Mouse (Mus musculus): ENCODE data around the gene Chrna7. TPM values are rescaled to one million over a fixed set of nuclear protein-coding genes. Genes with fewer than 3 reads are reported as not detected.

The Chrna7 gene
- polyA plus RNA-seq, 1 experiment: 8.0 TPM

- H3K27me3 ChIP-seq (ENCODE audit: control insufficient read depth, insufficient read depth, low read length): no peaks in the 10 kb centered on the region
- peak; percentile 18 to 42 for DNase-seq
- TF ChIP-seq POLR2A (IDR thresholded peaks at IDR 0.05; ENCODE audit: borderline replicate concordance, insufficient read depth, low read length) (no peak), CTCF (IDR thresholded peaks at IDR 0.05; ENCODE audit: borderline replicate concordance, insufficient read depth, low read depth, low read length) (peak; percentile 17; the same call in 1 of the 2 replicates)
- H3K4me3 ChIP-seq (replicated peaks; ENCODE audit: insufficient read depth, low read depth, low read length): no peak overlapping the region
- H3K27ac ChIP-seq (ENCODE audit: insufficient read depth, low read length): no peak overlapping the region
- peaks cover 2% of the 10 kb centered on the region; the same call in 1 of the 2 replicates for H3K4me1 ChIP-seq (ENCODE audit: control insufficient read depth, insufficient read depth, low read length)
- WGBS: 17% methylated on average over 5 of the region's 5 CpGs
Observed at GRCm38 (mm10) chr7:63148321-63148720, 64.0 kb downstream of the Chrna7 start.

- no peak overlapping the region for H3K4me3 ChIP-seq (replicated peaks; ENCODE audit: insufficient read depth, low read depth, low read length)
- H3K27me3 ChIP-seq (ENCODE audit: control insufficient read depth, insufficient read depth, low read length): no peaks in the 10 kb centered on the region
- no peak overlapping the region for H3K27ac ChIP-seq (ENCODE audit: insufficient read depth, low read length)
- no peak for DNase-seq
- H3K4me1 ChIP-seq (ENCODE audit: control insufficient read depth, insufficient read depth, low read length): no peaks in the 10 kb centered on the region
- WGBS: 85% methylated on average over 2 of the region's 2 CpGs
- TF ChIP-seq POLR2A (IDR thresholded peaks at IDR 0.05; ENCODE audit: borderline replicate concordance, insufficient read depth, low read length) (no peak), CTCF (IDR thresholded peaks at IDR 0.05; ENCODE audit: borderline replicate concordance, insufficient read depth, low read depth, low read length) (no peak)
Observed at GRCm38 (mm10) chr7:63122547-63122946, 89.8 kb downstream of the Chrna7 start.

GRCm38 (mm10) chr7:63113671-63114070 is 98.7 kb downstream of the Chrna7 start:
- TF ChIP-seq CTCF (IDR thresholded peaks at IDR 0.05; ENCODE audit: borderline replicate concordance, insufficient read depth, low read depth, low read length) (no peak), POLR2A (IDR thresholded peaks at IDR 0.05; ENCODE audit: borderline replicate concordance, insufficient read depth, low read length) (no peak)
- WGBS: 25% methylated on average over 2 of the region's 2 CpGs
- no peaks in the 10 kb centered on the region for H3K27me3 ChIP-seq (ENCODE audit: control insufficient read depth, insufficient read depth, low read length)
- no peak for DNase-seq
- H3K4me3 ChIP-seq (replicated peaks; ENCODE audit: insufficient read depth, low read depth, low read length): no peak overlapping the region
- no peaks in the 10 kb centered on the region for H3K4me1 ChIP-seq (ENCODE audit: control insufficient read depth, insufficient read depth, low read length)
- no peak overlapping the region for H3K27ac ChIP-seq (ENCODE audit: insufficient read depth, low read length)

GRCm38 (mm10) chr7:63113252-63113651 is 99.1 kb downstream of the Chrna7 start:
- no peaks in the 10 kb centered on the region for H3K4me1 ChIP-seq (ENCODE audit: control insufficient read depth, insufficient read depth, low read length)
- no peak overlapping the region for H3K27ac ChIP-seq (ENCODE audit: insufficient read depth, low read length)
- DNase-seq: no peak
- no peak overlapping the region for H3K4me3 ChIP-seq (replicated peaks; ENCODE audit: insufficient read depth, low read depth, low read length)
- 90% methylated on average over 2 of the region's 2 CpGs for WGBS
- no peaks in the 10 kb centered on the region for H3K27me3 ChIP-seq (ENCODE audit: control insufficient read depth, insufficient read depth, low read length)
- TF ChIP-seq POLR2A (IDR thresholded peaks at IDR 0.05; ENCODE audit: borderline replicate concordance, insufficient read depth, low read length) (no peak), CTCF (IDR thresholded peaks at IDR 0.05; ENCODE audit: borderline replicate concordance, insufficient read depth, low read depth, low read length) (no peak)

- no peaks in the 10 kb centered on the region for H3K27me3 ChIP-seq (ENCODE audit: control insufficient read depth, insufficient read depth, low read length)
- TF ChIP-seq POLR2A (IDR thresholded peaks at IDR 0.05; ENCODE audit: borderline replicate concordance, insufficient read depth, low read length) (no peak), CTCF (IDR thresholded peaks at IDR 0.05; ENCODE audit: borderline replicate concordance, insufficient read depth, low read depth, low read length) (no peak)
- WGBS: 94% methylated on average over 4 of the region's 4 CpGs
- H3K4me3 ChIP-seq (replicated peaks; ENCODE audit: insufficient read depth, low read depth, low read length): no peak overlapping the region
- no peaks in the 10 kb centered on the region for H3K4me1 ChIP-seq (ENCODE audit: control insufficient read depth, insufficient read depth, low read length)
- DNase-seq: no peak
- no peak overlapping the region for H3K27ac ChIP-seq (ENCODE audit: insufficient read depth, low read length)
Observed at GRCm38 (mm10) chr7:63109348-63109747, 103.0 kb downstream of the Chrna7 start.

- 92% methylated on average over 4 of the region's 4 CpGs for WGBS
- DNase-seq: no peak
- TF ChIP-seq CTCF (IDR thresholded peaks at IDR 0.05; ENCODE audit: borderline replicate concordance, insufficient read depth, low read depth, low read length) (no peak), POLR2A (IDR thresholded peaks at IDR 0.05; ENCODE audit: borderline replicate concordance, insufficient read depth, low read length) (no peak)
Observed at GRCm38 (mm10) chr7:63085954-63086353, 126.4 kb downstream of the Chrna7 start.

GRCm38 (mm10) chr7:63084351-63085003 is 127.9 kb downstream of the Chrna7 start:
- TF ChIP-seq POLR2A (IDR thresholded peaks at IDR 0.05; ENCODE audit: borderline replicate concordance, insufficient read depth, low read length): no peak
- TF ChIP-seq CTCF (IDR thresholded peaks at IDR 0.05; ENCODE audit: borderline replicate concordance, insufficient read depth, low read depth, low read length): no peak
- no peak for DNase-seq
- 0% methylated on average over 1 of the region's 1 CpGs for WGBS
- H3K4me1 ChIP-seq (ENCODE audit: control insufficient read depth, insufficient read depth, low read length): no peaks in the 10 kb centered on the region
- H3K27ac ChIP-seq (ENCODE audit: insufficient read depth, low read length): no peak overlapping the region
- no peak overlapping the region for H3K4me3 ChIP-seq (replicated peaks; ENCODE audit: insufficient read depth, low read depth, low read length)
- H3K27me3 ChIP-seq (ENCODE audit: control insufficient read depth, insufficient read depth, low read length): no peaks in the 10 kb centered on the region

More at GRCm38 (mm10) chr7:63085954-63086353, 126.4 kb downstream of the Chrna7 start:
- Histone ChIP-seq H3K27me3 (ENCODE audit: control insufficient read depth, insufficient read depth, low read length) (no peaks in the 10 kb centered on the region), H3K27ac (ENCODE audit: insufficient read depth, low read length) (no peak overlapping the region), H3K4me3 (replicated peaks; ENCODE audit: insufficient read depth, low read depth, low read length) (no peak overlapping the region), H3K4me1 (ENCODE audit: control insufficient read depth, insufficient read depth, low read length) (no peaks in the 10 kb centered on the region)

- no peak for DNase-seq
- H3K27ac ChIP-seq (ENCODE audit: insufficient read depth, low read length): no peak overlapping the region
- no peak overlapping the region for H3K4me3 ChIP-seq (replicated peaks; ENCODE audit: insufficient read depth, low read depth, low read length)
- 48% methylated on average over 2 of the region's 2 CpGs for WGBS
- no peaks in the 10 kb centered on the region for H3K27me3 ChIP-seq (ENCODE audit: control insufficient read depth, insufficient read depth, low read length)
- H3K4me1 ChIP-seq (ENCODE audit: control insufficient read depth, insufficient read depth, low read length): no peaks in the 10 kb centered on the region
- no peak for TF ChIP-seq CTCF (IDR thresholded peaks at IDR 0.05; ENCODE audit: borderline replicate concordance, insufficient read depth, low read depth, low read length)
- no peak for TF ChIP-seq POLR2A (IDR thresholded peaks at IDR 0.05; ENCODE audit: borderline replicate concordance, insufficient read depth, low read length)
Observed at GRCm38 (mm10) chr7:63060996-63061395, 151.4 kb downstream of the Chrna7 start.

Other genes starting within 250 kb of the Chrna7 start
- 51.4 and 63.6 TPM in 2 replicates for gene Otud7a, start 232.2 kb upstream of the Chrna7 start, polyA plus RNA-seq (2012; rRNA removed)